Mouse (Mus musculus): ENCODE measurements around the gene Nlgn1.
"Not testable (repeated sequence)": the region's sequence is repeated elsewhere in the genome, so short reads cannot be mapped to it uniquely, and the experiment has no call there.

Gene Nlgn1

DNA sequence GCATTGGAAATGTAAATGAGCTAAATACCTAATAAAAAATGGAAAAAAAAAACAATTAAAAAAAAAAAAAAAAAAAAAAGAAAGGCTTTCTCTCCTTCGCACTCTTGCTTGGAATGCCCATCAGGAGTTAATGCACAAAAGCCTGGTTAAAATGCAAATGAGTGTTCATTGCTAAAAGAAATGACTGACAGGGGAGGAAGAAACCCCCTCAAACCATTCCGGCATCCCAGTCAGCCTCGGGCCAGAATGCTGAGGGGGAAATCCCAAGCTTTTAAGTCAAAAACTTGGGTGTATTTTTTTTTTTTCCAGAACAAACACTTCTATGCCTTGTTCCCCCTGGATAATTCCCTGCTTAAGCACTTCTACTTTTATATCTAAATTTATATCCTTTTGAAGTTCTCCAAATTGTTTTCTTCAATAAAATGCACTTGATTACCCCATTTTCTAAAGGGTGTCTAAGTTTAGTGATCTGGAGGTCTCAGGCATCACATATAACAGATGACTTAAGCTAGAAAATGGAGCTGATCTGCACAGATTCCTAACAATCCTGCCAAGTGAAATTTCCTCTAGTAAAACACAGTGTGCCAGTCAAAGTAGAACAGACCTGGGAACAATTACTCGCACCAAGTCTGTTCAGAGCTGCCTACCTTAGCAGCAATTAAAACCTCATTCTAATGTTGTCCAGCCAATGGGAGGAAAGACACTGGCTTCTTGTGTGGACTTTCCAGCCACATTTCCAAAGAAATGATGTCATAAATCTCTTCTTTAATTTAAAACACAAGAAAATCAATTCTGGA lies 686.2 kb downstream of the Nlgn1 start:
- DNase-seq (ENCODE audit: low spot score in 2 of 2), result no peak

DNA sequence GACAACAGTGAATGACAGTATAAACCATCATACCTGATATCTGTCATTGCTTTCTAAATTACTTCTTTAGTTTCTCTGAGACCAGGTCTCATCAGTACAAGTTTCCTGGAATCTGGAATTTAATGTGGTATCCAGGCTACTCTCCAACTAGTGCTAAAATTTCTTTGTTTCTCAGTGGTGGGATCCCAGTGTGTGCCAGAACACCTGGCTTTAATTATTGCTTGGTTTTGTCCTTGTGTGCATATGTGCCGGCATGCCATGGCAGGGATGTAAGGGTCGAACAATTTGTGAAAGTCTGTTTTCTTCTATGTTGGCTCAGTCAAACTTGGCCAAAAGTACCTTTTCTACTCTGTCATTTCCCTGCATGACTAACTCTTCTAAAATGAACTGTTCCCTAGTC lies 703.1 kb downstream of the Nlgn1 start:
- no peak for DNase-seq (ENCODE audit: low spot score in 2 of 2)

DNA sequence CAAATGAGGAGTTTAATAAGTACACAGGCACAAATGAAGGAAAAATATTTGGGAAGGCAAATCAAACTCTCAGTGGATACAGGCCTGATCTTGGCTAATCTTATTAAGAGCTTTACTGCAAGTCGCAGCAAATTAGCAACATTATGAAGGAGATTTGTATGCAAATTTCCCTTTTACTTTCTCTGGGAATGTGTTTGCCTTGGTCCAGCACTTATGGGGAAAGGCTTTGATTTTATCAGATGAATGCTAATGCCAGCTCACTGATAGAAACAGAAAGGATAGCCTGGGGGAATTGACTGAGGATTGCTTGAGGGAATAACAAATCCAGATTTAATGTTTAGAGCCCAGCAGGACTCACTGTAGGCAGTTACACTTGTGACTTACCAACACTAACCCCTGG lies 725.7 kb downstream of the Nlgn1 start:
- DNase-seq (ENCODE audit: low spot score in 2 of 2), result no peak

DNA sequence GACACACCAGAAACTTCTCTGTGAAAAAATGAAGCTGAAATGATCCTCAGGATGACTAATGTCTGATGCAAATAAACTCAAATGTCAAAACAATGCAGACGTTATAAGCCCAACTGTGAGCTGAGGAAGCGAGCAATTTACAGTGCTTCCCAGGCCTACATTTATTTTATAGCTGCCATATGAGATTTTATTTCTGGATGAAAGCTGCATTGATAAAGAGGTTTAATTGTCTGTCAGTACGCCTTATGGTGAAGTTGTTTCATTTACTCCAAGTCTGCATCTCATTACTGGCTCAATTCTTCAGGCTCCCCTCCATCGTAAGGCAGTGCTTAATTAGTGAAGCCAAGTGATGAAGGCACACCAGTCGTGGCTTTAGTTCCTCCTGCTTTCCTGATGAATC lies 734.7 kb downstream of the Nlgn1 start:
- no peak for DNase-seq (ENCODE audit: low spot score in 2 of 2)

DNA sequence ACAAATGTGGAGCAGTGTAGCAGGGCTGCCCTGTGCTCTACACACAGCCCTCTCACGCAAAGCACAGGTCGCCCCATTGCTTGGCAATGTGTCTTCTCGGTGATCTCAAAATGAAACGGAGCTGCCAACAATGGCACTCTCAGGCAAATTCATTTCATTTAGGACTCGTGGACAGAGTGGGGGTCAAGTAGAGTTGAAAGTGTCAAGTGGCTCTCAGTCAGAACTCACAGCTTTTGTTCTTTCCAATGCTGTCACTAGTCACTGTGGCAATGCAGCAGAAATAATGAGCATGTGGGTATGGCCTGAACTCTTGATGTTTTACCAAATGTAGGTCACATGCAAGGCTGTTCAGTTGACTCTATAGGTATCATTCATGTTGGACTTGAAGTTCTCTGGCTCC lies 756.7 kb downstream of the Nlgn1 start:
- DNase-seq (ENCODE audit: low spot score in 2 of 2), result no peak

DNA sequence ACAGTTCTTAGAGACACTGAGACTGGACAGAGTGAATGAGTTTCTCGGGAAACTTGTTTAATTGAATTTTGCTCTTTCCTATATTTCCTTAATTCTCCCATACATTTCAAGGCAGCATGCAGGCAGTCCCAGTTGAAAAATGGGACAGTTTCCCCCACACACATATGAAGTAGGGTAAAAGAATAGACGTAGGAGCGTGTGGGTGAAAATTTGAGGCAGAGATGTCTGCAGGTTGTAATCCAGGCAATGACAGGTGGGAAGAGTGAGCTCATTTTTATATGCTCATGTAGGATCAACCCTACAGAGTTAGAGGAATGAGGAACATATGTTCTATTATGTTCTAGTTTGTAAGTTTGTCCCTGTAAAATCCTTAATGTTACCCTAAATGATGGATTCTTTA lies 757.4 kb downstream of the Nlgn1 start:
- no peak for DNase-seq (ENCODE audit: low spot score in 2 of 2)

DNA sequence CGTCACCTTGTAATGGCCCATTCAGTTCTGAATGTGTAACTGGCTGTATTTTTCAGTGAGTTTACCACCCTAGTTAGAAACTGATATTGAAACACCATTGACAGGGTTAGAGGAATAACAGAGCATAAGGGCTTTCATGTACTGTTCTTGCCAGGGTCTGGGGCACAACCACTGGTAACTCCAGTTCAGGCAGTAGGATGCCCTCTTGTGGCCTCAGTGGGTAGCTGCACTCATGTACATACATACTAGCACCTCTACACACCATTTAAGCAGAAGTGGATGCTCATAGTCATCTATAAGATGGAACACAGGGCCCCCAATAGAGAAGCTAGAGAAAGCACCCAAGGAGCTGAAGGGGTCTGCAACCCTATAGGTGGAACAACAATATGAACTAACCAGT lies 773.7 kb downstream of the Nlgn1 start:
- DNase-seq (ENCODE audit: low spot score in 2 of 2), result not testable (repeated sequence)

DNA sequence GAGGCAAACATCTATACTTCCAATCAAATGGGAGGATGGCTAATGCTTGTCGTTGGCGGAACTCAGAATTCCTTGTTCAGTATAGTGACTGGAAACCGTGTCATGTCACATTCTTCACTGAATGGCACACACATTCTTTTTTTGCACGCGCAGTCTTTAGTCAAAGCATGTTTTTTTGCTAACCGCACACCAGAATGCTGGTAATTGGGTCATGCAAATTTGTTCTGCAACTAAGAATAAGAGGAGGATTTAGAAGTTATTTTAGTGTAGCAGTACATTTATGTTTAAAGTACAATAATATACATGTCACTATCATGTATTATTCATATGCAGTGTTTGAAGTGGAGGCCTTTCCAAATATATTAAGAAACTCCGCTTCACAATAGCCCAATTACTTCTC lies 783.2 kb downstream of the Nlgn1 start:
- DNase-seq (ENCODE audit: low spot score in 2 of 2), result peak in 1 of 2 experiments; percentile 42

DNA sequence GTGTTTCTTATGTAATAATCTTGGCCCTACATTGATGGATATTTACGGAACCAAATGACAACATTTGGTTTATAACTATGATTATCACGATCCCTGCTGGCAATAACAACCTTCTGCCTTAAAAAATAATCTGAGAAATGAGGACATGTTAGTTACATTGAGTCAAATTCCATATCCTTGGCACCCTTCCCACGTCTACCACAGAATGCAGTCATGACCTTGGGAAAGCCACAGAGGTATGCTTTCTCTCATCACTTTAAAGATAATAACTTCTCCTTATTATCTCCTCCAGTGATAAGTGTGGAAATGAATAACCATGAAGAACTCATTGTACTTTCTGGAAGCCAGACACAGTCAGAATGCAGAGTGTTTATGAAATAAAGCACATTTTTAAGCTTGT lies 808.0 kb downstream of the Nlgn1 start:
- DNase-seq (ENCODE audit: low spot score in 2 of 2), result not testable (repeated sequence)

DNA sequence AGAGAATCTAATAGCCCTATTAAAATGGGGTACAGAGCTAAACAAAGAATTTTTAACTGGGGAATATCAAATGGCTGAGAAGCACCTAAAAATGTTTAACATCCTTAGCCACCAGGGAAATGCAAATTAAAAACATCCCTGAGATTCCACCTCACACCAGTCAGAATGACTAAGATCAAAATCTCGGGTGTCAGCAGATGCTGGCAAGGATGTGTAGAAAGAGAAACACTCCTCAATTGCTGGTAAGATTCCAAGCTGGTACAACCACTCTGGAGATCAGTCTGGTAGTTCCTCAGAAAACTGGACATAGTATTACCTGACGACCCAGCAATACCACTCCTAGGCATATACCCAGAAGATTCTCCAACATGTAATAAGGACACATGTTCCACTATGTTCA lies 869.2 kb downstream of the Nlgn1 start:
- DNase-seq (ENCODE audit: low spot score in 2 of 2), result no peak

DNA sequence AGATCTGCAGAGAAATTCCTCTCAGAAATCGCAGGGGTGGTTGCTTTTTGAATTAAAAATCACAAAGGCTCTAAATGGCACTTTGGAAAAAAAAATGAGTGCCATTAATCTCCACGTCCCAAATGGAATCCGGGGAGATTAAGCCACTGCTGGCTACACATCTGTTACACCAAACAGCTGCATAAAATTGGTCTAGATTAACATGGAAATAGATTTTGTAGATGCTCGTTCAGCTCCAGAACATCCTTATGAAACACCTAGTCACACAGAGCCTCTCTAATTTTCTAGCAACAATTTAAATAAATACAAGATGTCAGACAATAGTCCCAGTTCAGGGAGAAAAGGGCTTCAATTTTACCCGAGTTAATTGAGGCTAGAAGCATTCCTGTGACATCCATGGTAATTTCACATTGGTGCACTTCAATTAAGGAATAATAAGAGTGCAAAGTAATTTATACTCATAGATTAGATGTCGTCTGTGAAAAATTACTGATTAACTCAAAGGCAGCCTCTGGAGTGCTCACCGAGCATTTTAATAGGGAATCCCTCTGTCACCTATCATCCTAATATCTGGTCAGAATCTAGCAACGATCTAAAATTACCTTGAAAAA lies 875.9 kb downstream of the Nlgn1 start:
- no peak for DNase-seq (ENCODE audit: low spot score in 2 of 2)

DNA sequence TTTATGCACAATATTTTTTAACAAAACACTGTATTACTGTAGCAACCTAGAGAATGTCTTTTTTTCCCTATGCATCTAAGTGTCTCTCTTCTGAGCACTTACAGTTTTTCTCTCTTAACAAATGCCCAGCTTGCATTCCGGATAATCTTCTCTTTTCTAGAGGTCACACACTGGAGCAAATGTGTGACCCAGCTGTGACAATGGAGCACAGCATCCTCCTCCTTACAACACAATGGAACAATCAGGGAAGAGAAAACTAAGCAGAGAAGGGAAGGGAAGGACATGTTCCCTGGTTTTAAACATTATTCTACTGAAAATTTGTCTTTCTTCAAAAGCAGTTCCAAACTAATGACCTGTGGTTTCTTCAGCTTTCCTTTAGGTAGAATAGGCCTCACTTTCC lies 879.9 kb downstream of the Nlgn1 start:
- no peak for DNase-seq (ENCODE audit: low spot score in 2 of 2)

DNA sequence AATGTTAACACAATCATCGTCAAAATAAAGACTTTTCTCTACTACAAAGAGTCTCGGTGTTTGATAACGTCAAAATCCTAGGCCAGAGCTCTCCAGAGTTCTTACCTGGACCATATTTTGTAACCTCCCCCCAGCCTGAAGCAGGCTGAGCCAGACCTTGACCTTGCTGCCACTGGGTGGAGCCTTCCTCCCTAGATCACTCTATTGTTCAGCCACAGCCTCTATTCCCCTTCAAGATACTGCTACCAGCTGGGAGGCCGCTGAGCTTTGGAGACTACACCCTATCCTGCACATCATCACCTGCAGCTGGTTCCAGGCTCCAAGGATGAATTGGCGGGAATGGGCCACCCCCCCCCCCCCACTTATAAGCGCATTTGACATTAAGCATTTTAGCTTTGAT lies 881.8 kb downstream of the Nlgn1 start:
- DNase-seq (ENCODE audit: low spot score in 2 of 2), result no peak

DNA sequence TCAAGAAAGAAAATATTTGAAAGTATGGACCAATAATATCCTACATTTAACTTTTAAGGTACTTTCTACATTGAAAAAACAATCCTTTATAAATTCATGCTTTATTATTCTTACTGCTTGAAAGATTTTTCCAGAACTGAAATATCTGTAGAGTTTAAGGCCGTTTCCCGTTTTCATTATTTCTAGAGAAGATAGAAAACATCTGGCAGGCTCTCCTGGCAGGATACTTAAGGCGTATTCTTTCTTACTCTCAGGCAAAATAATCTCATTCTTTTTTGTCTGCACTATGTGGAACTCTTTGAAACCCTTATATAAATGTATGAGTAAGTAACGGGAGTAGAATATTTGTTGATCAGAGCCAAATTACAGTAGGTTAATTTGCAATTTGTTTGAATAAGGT lies 882.9 kb downstream of the Nlgn1 start:
- no peak for DNase-seq (ENCODE audit: low spot score in 2 of 2)

DNA sequence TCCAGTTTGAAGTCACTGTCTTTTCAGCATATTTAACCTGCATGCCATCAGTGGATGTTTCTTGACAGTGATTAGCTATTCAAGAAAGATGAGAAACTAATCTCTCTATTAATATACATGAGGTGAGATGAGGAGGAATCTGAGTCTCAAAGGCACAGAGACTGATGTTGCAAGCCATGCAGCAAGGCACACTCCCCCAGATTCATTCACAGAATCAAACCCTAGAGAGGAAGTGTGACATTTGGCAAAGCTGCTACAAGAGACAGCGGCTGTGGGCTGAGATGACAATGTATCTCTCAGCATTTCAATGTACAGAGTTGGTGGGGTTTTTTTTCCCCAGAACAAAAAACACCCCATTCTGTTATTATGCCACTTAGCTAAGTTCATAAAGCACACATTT lies 885.1 kb downstream of the Nlgn1 start:
- peak in 1 of 2 experiments; percentile 39 for DNase-seq (ENCODE audit: low spot score in 2 of 2)

DNA sequence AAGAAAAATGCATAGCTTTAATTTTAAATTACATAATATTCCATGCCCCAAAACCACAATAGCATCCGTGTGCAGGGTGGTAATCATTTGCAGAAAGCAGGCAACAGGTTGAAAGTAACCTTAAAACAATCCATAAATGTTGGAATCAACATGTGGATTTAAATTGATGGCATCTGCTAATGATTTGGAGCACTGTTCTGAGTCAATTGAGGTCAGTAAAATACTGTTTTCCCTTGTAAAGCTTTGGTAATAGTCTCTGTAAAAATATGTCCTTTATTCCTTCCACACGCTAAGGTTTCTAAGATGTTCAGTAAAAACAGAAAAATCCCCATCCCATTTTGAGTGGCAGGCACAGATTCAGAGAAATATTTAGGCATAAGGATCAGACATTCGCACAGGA lies 888.6 kb downstream of the Nlgn1 start:
- DNase-seq (ENCODE audit: low spot score in 2 of 2), result no peak

DNA sequence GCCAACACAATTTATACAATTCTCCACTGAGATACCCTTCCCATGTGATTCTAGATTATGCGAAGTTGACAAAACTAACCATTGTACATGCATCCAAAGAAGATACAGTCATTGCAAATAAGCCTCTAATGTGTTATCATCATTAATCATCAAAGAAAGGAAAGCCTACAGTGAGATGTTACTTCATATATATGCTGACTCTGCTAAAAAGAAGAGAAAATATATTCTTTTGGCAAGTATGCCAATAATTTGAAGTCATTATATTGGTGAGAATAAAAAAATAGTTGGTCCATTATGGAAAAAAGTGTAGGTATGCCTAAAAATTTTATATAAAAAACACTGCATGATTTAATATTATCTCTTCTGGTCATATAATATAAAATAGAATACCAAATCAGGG lies 889.6 kb downstream of the Nlgn1 start:
- no peak for DNase-seq (ENCODE audit: low spot score in 2 of 2)

DNA sequence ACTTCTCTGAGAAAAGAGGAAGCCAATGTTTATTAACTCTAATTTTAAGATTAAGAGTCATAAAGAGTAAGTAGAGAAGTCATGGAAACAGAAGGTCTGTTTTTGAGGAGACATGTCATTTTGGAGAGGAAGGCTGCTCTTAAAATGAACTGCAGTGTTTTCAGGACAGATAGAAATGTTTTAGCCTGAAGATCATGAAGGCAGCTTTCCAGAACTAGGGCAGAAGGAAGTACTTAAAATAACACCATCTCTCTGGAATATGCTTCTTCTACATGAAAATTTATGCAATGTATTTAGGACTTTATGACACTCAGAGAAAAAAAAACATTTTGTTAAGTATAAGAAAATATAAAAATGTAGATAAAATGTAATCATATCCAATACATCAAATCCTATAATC lies 905.3 kb downstream of the Nlgn1 start:
- DNase-seq (ENCODE audit: low spot score in 2 of 2), result no peak

DNA sequence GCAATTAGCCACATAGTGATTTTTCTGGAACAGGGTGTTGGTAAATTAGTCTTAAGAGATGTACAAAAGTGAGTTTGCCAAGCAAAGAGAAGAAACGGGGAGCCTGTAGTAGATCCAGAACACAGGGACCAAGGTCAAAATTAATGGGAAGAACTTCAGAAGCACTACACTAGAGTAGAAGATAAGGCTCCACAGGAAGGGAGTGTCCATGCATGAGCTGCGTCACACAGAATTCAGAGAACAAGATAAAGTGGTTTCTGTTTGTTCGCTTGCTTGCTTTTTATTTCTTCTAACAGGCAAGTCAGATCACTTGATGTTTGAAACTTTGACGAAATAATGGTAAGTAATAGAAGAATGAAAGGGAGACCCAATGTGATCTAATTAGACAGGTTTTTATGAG lies 920.3 kb downstream of the Nlgn1 start:
- no peak for DNase-seq (ENCODE audit: low spot score in 2 of 2)

All from right cerebral cortex, postnatal 10 days (tissue).